Comparison of ENCODE assay signal across 13 mouse cellular contexts in the genomic region with DNA sequence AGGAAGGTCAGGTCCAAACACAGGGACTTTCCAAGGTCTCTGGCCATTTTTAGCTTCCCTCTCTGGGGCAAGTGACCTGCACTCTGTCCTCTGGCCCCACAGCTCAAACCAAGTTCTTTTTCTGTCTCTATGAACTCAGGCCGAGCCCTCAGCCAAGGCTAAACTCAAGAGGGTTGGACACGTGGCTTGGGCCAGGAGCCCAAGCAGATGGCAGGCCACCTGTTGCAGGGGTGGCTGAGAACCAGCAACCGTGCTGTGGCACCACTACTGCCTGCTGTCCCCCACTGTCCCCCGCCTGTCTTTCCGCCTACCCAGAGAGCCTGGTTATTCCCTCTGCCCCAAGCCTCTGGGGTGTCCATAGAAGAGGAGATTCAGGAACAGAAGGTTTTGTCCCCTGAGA. TPM values are rescaled to one million over a fixed set of nuclear protein-coding genes. Genes with fewer than 3 reads are reported as not detected.
A peak's percentile ranks its signal among the peaks of the same experiment; 100 is the strongest.
DNase-seq lines count a peak whose midpoint lies in the region; ATAC-seq lines count a peak whose summit lies in the region.
"Had no signal": no experiment of that assay in that cellular context is flagged by ENCODE, and none has a peak within 500 bp of the region (broad histone marks: within the 10 kb centered on the region; RNA-seq: fewer than 3 reads in every experiment).

No protein-coding gene starts in this region.

- no peak overlapping the region for H3K4me3 ChIP-seq in embryonic facial prominence, embryonic 14.5 days (ENCODE audit: low read depth, low read length)
- no peak overlapping the region for H3K4me3 ChIP-seq in embryonic facial prominence, embryonic 10.5 days
- H3K4me3 ChIP-seq in midbrain, embryonic 10.5 days = no peak overlapping the region
- H3K4me3 ChIP-seq in midbrain, embryonic 11.5 days (ENCODE audit: low read depth, low read length) = no peak overlapping the region
- H3K4me3 ChIP-seq in limb, embryonic 10.5 days = no peak overlapping the region
- no peak overlapping the region for H3K4me3 ChIP-seq in forebrain, embryonic 11.5 days (ENCODE audit: low read depth, low read length)
- H3K4me3 ChIP-seq: kidney, embryonic 15.5 days; limb, embryonic 13.5 days; midbrain, embryonic 12.5 days had no signal

- H3K4me1 ChIP-seq in embryonic facial prominence, embryonic 14.5 days (ENCODE audit: control insufficient read depth, insufficient read depth, low read length) = peaks cover 42% of the 10 kb centered on the region
- H3K4me1 ChIP-seq in embryonic facial prominence, embryonic 10.5 days = peaks cover 70% of the 10 kb centered on the region
- H3K4me1 ChIP-seq in midbrain, embryonic 10.5 days = peaks cover 65% of the 10 kb centered on the region
- peaks cover 36% of the 10 kb centered on the region for H3K4me1 ChIP-seq in midbrain, embryonic 11.5 days (ENCODE audit: control insufficient read depth, insufficient read depth, low read length)
- H3K4me1 ChIP-seq in limb, embryonic 10.5 days = peaks cover 77% of the 10 kb centered on the region
- H3K4me1 ChIP-seq in forebrain, embryonic 11.5 days (replicated peaks; ENCODE audit: control insufficient read depth, insufficient read depth, low read length) = peaks cover 21% of the 10 kb centered on the region

- H3K36me3 ChIP-seq in embryonic facial prominence, embryonic 14.5 days (ENCODE audit: control insufficient read depth, insufficient read depth, low read length) = no peaks in the 10 kb centered on the region
- H3K36me3 ChIP-seq in embryonic facial prominence, embryonic 10.5 days (replicated peaks) = no peaks in the 10 kb centered on the region
- H3K36me3 ChIP-seq in midbrain, embryonic 10.5 days = no peaks in the 10 kb centered on the region
- no peaks in the 10 kb centered on the region for H3K36me3 ChIP-seq in midbrain, embryonic 11.5 days (ENCODE audit: control insufficient read depth, insufficient read depth, low read length)
- no peaks in the 10 kb centered on the region for H3K36me3 ChIP-seq in limb, embryonic 10.5 days
- no peaks in the 10 kb centered on the region for H3K36me3 ChIP-seq in forebrain, embryonic 11.5 days (ENCODE audit: control insufficient read depth, insufficient read depth, low read length)
- H3K36me3 ChIP-seq: kidney, embryonic 15.5 days; limb, embryonic 13.5 days; midbrain, embryonic 12.5 days had no signal

- no peak overlapping the region for H3K4me2 ChIP-seq in embryonic facial prominence, embryonic 14.5 days (ENCODE audit: low read depth, low read length)
- no peak overlapping the region for H3K4me2 ChIP-seq in midbrain, embryonic 11.5 days
- no peak overlapping the region for H3K4me2 ChIP-seq in forebrain, embryonic 11.5 days (ENCODE audit: low read depth, low read length, severe bottlenecking)
- H3K4me2 ChIP-seq: kidney, embryonic 15.5 days; limb, embryonic 13.5 days; midbrain, embryonic 12.5 days had no signal

- 77% methylated on average over 5 of the region's 5 CpGs for WGBS in embryonic facial prominence, embryonic 14.5 days
- WGBS in embryonic facial prominence, embryonic 10.5 days = 74% methylated on average over 5 of the region's 5 CpGs
- WGBS in midbrain, embryonic 10.5 days = 75% methylated on average over 5 of the region's 5 CpGs
- 75% methylated on average over 5 of the region's 5 CpGs for WGBS in midbrain, embryonic 11.5 days
- WGBS in limb, embryonic 10.5 days = 78% methylated on average over 5 of the region's 5 CpGs
- 80% methylated on average over 5 of the region's 5 CpGs for WGBS in forebrain, embryonic 11.5 days

- DNase-seq in embryonic facial prominence, embryonic 14.5 days (ENCODE audit: low spot score) = peak; percentile 61
- no peak for DNase-seq in embryonic facial prominence, embryonic 10.5 days (ENCODE audit: low spot score)
- no peak for DNase-seq in midbrain, embryonic 10.5 days (ENCODE audit: low spot score)
- no peak for DNase-seq in midbrain, embryonic 11.5 days (ENCODE audit: low spot score, missing footprints)
- peak; percentile 92 for DNase-seq in gastrocnemius, adult 18-20 months (ENCODE audit: low spot score)
- no peak for DNase-seq in limb, embryonic 10.5 days (ENCODE audit: low spot score)
- no peak for DNase-seq in forebrain, embryonic 11.5 days (ENCODE audit: low spot score)
- DNase-seq in right cerebral cortex, adult 2 months (ENCODE audit: low spot score in 2 of 2) = no peak

- H3K27ac ChIP-seq in embryonic facial prominence, embryonic 14.5 days (replicated peaks; ENCODE audit: low read depth, low read length) = no peak overlapping the region
- H3K27ac ChIP-seq in embryonic facial prominence, embryonic 10.5 days (replicated peaks) = no peak overlapping the region
- H3K27ac ChIP-seq in midbrain, embryonic 10.5 days (replicated peaks) = peak overlapping the region; percentile 46; the same call in 1 of the 2 replicates
- H3K27ac ChIP-seq in midbrain, embryonic 11.5 days (ENCODE audit: low read depth, low read length) = no peak overlapping the region
- H3K27ac ChIP-seq in limb, embryonic 10.5 days = peak overlapping the region; percentile 56; the same call in 1 of the 2 replicates
- H3K27ac ChIP-seq in forebrain, embryonic 11.5 days (ENCODE audit: low read depth, low read length) = no peak overlapping the region
- H3K27ac ChIP-seq: kidney, embryonic 15.5 days; limb, embryonic 13.5 days; midbrain, embryonic 12.5 days; stomach, postnatal 0 days had no signal

- no peaks in the 10 kb centered on the region for H3K9me3 ChIP-seq in embryonic facial prominence, embryonic 14.5 days (ENCODE audit: control insufficient read depth, low read length)
- no peaks in the 10 kb centered on the region for H3K9me3 ChIP-seq in embryonic facial prominence, embryonic 10.5 days
- no peaks in the 10 kb centered on the region for H3K9me3 ChIP-seq in midbrain, embryonic 10.5 days (replicated peaks)
- H3K9me3 ChIP-seq in midbrain, embryonic 11.5 days (ENCODE audit: control insufficient read depth, low read length) = no peaks in the 10 kb centered on the region
- no peaks in the 10 kb centered on the region for H3K9me3 ChIP-seq in limb, embryonic 10.5 days (replicated peaks)
- no peaks in the 10 kb centered on the region for H3K9me3 ChIP-seq in forebrain, embryonic 11.5 days (ENCODE audit: control insufficient read depth, low read length)
- H3K9me3 ChIP-seq: kidney, embryonic 15.5 days; limb, embryonic 13.5 days; midbrain, embryonic 12.5 days had no signal

- H3K27me3 ChIP-seq in embryonic facial prominence, embryonic 14.5 days (replicated peaks; ENCODE audit: control insufficient read depth, insufficient read depth, low read length) = no peaks in the 10 kb centered on the region
- H3K27me3 ChIP-seq in embryonic facial prominence, embryonic 10.5 days (replicated peaks; ENCODE audit: low read depth, poor library complexity, severe bottlenecking) = peaks cover 10% of the 10 kb centered on the region
- peaks cover 14% of the 10 kb centered on the region for H3K27me3 ChIP-seq in midbrain, embryonic 10.5 days (ENCODE audit: low read depth, poor library complexity, severe bottlenecking)
- H3K27me3 ChIP-seq in midbrain, embryonic 11.5 days (ENCODE audit: control insufficient read depth, insufficient read depth, low read length) = no peaks in the 10 kb centered on the region
- H3K27me3 ChIP-seq in limb, embryonic 10.5 days (ENCODE audit: low read depth, poor library complexity, severe bottlenecking) = peaks cover 18% of the 10 kb centered on the region
- no peaks in the 10 kb centered on the region for H3K27me3 ChIP-seq in forebrain, embryonic 11.5 days (ENCODE audit: control insufficient read depth, insufficient read depth, low read length)
- H3K27me3 ChIP-seq: limb, embryonic 13.5 days; midbrain, embryonic 12.5 days had no signal

- H3K9ac ChIP-seq in embryonic facial prominence, embryonic 14.5 days (ENCODE audit: low read depth, low read length) = no peak overlapping the region
- H3K9ac ChIP-seq in midbrain, embryonic 11.5 days (ENCODE audit: low read length) = no peak overlapping the region
- H3K9ac ChIP-seq in forebrain, embryonic 11.5 days (ENCODE audit: low read length) = no peak overlapping the region
- H3K9ac ChIP-seq: kidney, embryonic 15.5 days; limb, embryonic 13.5 days; midbrain, embryonic 12.5 days had no signal

- no peak for ATAC-seq in embryonic facial prominence, embryonic 14.5 days (ENCODE audit: low read depth)
- no peak for ATAC-seq in midbrain, embryonic 11.5 days (ENCODE audit: low FRiP score)
- ATAC-seq in forebrain, embryonic 11.5 days (replicated peaks; ENCODE audit: low FRiP score) = no peak

RNA-seq across cellular contexts. Expression of gene Gse1, which starts 14.3 kb away (rescaled TPM):
- polyA plus RNA-seq in embryonic facial prominence, embryonic 14.5 days (2014; fragmentation: Nextera tagmentation; extraction: Ambion mirVana) = 8.7 and 11.3 TPM in 2 replicates
- polyA plus RNA-seq in embryonic facial prominence, embryonic 10.5 days (2016; fragmentation: Nextera tagmentation; extraction: Ambion mirVana) = 9.9 and 10.2 TPM in 2 replicates
- 12.7 and 15.6 TPM in 2 replicates for polyA plus RNA-seq in midbrain, embryonic 10.5 days (2016; fragmentation: Nextera tagmentation; extraction: Ambion mirVana)
- polyA plus RNA-seq in midbrain, embryonic 11.5 days (2014; fragmentation: Nextera tagmentation; extraction: Ambion mirVana) = 18.5 and 20.7 TPM in 2 replicates
- 10 to 100 TPM; 28.9 to 32.6 TPM for total RNA-seq in gastrocnemius, adult 18-20 months (2021)
- 6.7 and 8.1 TPM in 2 replicates for polyA plus RNA-seq in limb, embryonic 10.5 days (2016; fragmentation: Nextera tagmentation; extraction: Ambion mirVana)
- 22.2 and 23.6 TPM in 2 replicates for polyA plus RNA-seq in forebrain, embryonic 11.5 days (2014; fragmentation: Nextera tagmentation; extraction: Ambion mirVana)

RNA-seq across cellular contexts. Expression of gene Fam92b, which starts 36.7 kb away (rescaled TPM):
- polyA plus RNA-seq in embryonic facial prominence, embryonic 14.5 days (2014; fragmentation: Nextera tagmentation; extraction: Ambion mirVana) = 2.4 and 3.5 TPM in 2 replicates
- 0.83 and 0.86 TPM in 2 replicates for polyA plus RNA-seq in embryonic facial prominence, embryonic 10.5 days (2016; fragmentation: Nextera tagmentation; extraction: Ambion mirVana)
- 2.6 and 3.3 TPM in 2 replicates for polyA plus RNA-seq in midbrain, embryonic 10.5 days (2016; fragmentation: Nextera tagmentation; extraction: Ambion mirVana)
- 2.4 and 3.4 TPM in 2 replicates for polyA plus RNA-seq in midbrain, embryonic 11.5 days (2014; fragmentation: Nextera tagmentation; extraction: Ambion mirVana)
- not detected for total RNA-seq in gastrocnemius, adult 18-20 months (2021)
- 0.16 TPM in 1 of 2 replicates, not detected in the other for polyA plus RNA-seq in limb, embryonic 10.5 days (2016; fragmentation: Nextera tagmentation; extraction: Ambion mirVana)
- 2.0 and 2.1 TPM in 2 replicates for polyA plus RNA-seq in forebrain, embryonic 11.5 days (2014; fragmentation: Nextera tagmentation; extraction: Ambion mirVana)
- polyA plus RNA-seq: C2C12; limb, embryonic 13.5 days had no signal

Comparison
In these comparisons a context has a peak if more than half of its experiments do, and no peak if none do; other contexts are left out.
1. DNase-seq: peak in embryonic facial prominence, embryonic 14.5 days (single experiment) and gastrocnemius, adult 18-20 months (single experiment); none in embryonic facial prominence, embryonic 10.5 days (single experiment), midbrain, embryonic 10.5 days (single experiment), midbrain, embryonic 11.5 days (single experiment), limb, embryonic 10.5 days (single experiment), forebrain, embryonic 11.5 days (single experiment) and right cerebral cortex, adult 2 months (0 of 2).
2. H3K27ac ChIP-seq: peak in midbrain, embryonic 10.5 days (single experiment) and limb, embryonic 10.5 days (single experiment); none in embryonic facial prominence, embryonic 14.5 days (single experiment), embryonic facial prominence, embryonic 10.5 days (single experiment), midbrain, embryonic 11.5 days (single experiment) and forebrain, embryonic 11.5 days (single experiment).